Mouse (Mus musculus) heart, postnatal 4 days (tissue): ENCODE results near the gene Scaf1. TPM values are rescaled to one million over a fixed set of nuclear protein-coding genes. Genes with fewer than 3 reads are reported as not detected.

ENCODE experiments used
- DNase-seq: peaks from one replicate; pipeline ENCODE4 v3.0.0; 2021
- total RNA-seq, 2 experiments: library from RNA; stranded (reverse); gene quantifications; 2 replicates each; pipeline ENCODE4 v1.2.3; 2021

Scaf1 gene
- total RNA-seq, 2 experiments from 2014 or later = 78.5 to 80.3 TPM

GRCm38 (mm10) chr7:45013366-45014095 is 2.6 kb downstream of the Scaf1 start:
- no peak for DNase-seq

- no peak for DNase-seq
Measured at GRCm38 (mm10) chr7:45012824-45013223, 3.3 kb downstream of the Scaf1 start.

GRCm38 (mm10) chr7:45012011-45012410 is 4.2 kb downstream of the Scaf1 start:
- no peak for DNase-seq

GRCm38 (mm10) chr7:45008411-45008810 is 7.8 kb downstream of the Scaf1 start:
- DNase-seq = no peak

GRCm38 (mm10) chr7:45007846-45008245 is 8.3 kb downstream of the Scaf1 start:
- DNase-seq = no peak

GRCm38 (mm10) chr7:45007141-45007540 is 9.0 kb downstream of the Scaf1 start:
- DNase-seq = no peak

- DNase-seq = no peak
Measured at GRCm38 (mm10) chr7:45006503-45006902, 9.7 kb downstream of the Scaf1 start.

- no peak for DNase-seq
Measured at GRCm38 (mm10) chr7:45005321-45005992, 10.7 kb downstream of the Scaf1 start.

GRCm38 (mm10) chr7:45004546-45004945 is 11.6 kb downstream of the Scaf1 start:
- peak; percentile 26 for DNase-seq

GRCm38 (mm10) chr7:45002440-45002839 is 13.7 kb downstream of the Scaf1 start:
- DNase-seq = no peak

GRCm38 (mm10) chr7:45000539-45001114 is 15.5 kb downstream of the Scaf1 start:
- no peak for DNase-seq

GRCm38 (mm10) chr7:44999753-45000152 is 16.4 kb downstream of the Scaf1 start:
- no peak for DNase-seq

GRCm38 (mm10) chr7:44998501-44998955 is 17.6 kb downstream of the Scaf1 start, which contains the start of gene Bcl2l12:
Gene Bcl2l12, minus strand, starts transcription at chr7:44998712.
- DNase-seq = peak; percentile 70

GRCm38 (mm10) chr7:44997940-44998428 is 18.2 kb downstream of the Scaf1 start:
- no peak for DNase-seq

- peak; percentile 97 for DNase-seq
Measured at GRCm38 (mm10) chr7:44997231-44997939, 18.8 kb downstream of the Scaf1 start, which contains the start of gene Irf3. Gene Irf3, plus strand, starts transcription at chr7:44997648.

- DNase-seq = no peak
Measured at GRCm38 (mm10) chr7:44996672-44997071, 19.5 kb downstream of the Scaf1 start.

GRCm38 (mm10) chr7:44986879-44987718 is 29.1 kb downstream of the Scaf1 start:
- no peak for DNase-seq

- DNase-seq = peak; percentile 97
Measured at GRCm38 (mm10) chr7:44986192-44986878, 29.8 kb downstream of the Scaf1 start, which contains the start of gene Prmt1. Gene Prmt1, minus strand, starts transcription at chr7:44986568.

- DNase-seq = peak; percentile 87
Measured at GRCm38 (mm10) chr7:44985595-44986191, 30.5 kb downstream of the Scaf1 start.

GRCm38 (mm10) chr7:44984833-44985164 is 31.4 kb downstream of the Scaf1 start:
- DNase-seq = no peak
